Mouse (Mus musculus) leukemia stem cell, adult 10-12 weeks (primary cell): Measurements from ENCODE around the gene Borcs7. TPM values are rescaled to one million over a fixed set of nuclear protein-coding genes. Genes with fewer than 3 reads are reported as not detected.

Experiments used
- polyA plus RNA-seq: library from polyadenylated mRNA; stranded (reverse); fragments of >175 nt; gene quantifications from 2 replicates; pipeline ENCODE4 v1.2.3, GENCODE M21; 2012; ENCODE audit warnings: low replicate concordance

The Borcs7 gene
- polyA plus RNA-seq = 0.28 and 1.0 TPM in 2 replicates

DNA sequence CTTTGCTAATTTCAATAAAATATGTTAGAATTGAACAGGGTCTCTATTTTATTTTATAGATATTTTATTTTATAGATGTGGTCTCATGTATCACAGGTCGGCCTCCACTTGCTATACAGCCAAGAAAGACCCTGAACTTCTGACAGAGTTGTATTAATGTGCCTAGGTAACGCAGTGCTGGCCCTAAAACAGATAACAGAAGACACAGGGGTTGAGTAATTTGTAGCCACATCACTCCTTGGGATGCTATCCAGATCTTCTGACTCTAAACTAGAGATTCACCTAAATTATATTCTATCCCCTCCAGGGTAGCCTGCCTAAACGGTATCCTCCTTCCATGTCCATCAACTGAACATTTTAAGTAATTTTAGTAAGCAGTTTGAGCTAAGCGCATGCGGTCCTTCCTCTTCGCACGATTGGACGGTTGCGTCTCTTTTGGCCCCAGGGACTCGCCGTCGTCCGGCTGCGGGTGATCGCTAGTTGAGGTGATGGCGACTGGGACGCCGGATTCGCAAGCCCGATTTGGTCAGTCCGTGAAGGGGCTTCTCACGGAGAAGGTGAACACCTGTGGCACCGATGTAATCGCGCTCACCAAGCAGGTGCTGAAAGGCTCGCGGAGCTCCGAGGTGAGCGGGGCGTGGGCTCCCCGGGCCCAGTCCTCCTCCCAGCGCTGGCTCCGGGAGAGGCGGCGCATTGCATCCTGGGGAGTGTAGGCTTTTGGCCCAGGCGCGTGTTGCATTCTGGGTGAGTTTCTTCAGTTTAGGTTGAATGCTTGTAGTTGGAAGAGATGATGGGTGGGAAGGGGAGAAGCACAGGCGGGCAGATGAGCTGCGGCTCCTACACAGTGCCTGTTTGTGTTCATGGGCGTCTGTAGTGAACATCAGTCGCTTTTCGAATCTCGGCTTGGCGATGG, at the start of gene Borcs7:
TSS of gene Borcs7 (plus strand) at position 447 of the 913 bp plus-strand sequence.

DNA sequence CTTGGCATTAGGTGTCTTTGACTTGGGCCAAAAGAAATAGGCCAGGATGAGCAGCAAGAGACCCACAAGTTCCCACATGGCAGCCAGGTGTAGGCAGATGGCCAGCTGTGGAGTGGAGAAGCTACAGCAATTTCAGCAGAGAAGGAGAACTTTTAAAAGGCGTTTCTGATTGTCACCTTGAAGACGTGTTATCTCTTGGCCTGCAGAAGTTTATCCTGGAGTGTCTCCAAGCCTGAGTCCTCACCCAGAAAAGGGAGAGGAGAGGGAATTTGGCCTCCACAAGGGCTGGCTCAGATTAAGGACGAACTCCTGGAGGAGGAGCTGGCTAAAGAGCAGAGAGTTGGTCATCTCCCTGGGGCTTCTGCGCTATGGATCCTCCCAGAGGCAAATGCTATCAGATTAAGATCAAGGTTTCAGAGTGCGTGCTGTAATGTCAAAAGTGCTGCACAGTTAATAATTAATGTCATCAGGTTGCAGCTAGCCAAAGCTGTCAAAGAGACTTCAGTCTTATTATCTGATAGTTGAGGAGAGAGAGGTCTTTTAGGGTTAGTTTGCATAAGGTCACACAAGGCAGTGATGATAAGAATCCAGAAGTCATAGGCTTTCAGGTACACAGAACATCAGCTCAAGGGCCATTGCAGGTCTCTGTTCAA, 16.8 kb upstream of the Borcs7 start, which contains the start of gene Cyp17a1:
TSS of gene Cyp17a1 (minus strand) at position 407 of the 653 bp plus-strand sequence.

DNA sequence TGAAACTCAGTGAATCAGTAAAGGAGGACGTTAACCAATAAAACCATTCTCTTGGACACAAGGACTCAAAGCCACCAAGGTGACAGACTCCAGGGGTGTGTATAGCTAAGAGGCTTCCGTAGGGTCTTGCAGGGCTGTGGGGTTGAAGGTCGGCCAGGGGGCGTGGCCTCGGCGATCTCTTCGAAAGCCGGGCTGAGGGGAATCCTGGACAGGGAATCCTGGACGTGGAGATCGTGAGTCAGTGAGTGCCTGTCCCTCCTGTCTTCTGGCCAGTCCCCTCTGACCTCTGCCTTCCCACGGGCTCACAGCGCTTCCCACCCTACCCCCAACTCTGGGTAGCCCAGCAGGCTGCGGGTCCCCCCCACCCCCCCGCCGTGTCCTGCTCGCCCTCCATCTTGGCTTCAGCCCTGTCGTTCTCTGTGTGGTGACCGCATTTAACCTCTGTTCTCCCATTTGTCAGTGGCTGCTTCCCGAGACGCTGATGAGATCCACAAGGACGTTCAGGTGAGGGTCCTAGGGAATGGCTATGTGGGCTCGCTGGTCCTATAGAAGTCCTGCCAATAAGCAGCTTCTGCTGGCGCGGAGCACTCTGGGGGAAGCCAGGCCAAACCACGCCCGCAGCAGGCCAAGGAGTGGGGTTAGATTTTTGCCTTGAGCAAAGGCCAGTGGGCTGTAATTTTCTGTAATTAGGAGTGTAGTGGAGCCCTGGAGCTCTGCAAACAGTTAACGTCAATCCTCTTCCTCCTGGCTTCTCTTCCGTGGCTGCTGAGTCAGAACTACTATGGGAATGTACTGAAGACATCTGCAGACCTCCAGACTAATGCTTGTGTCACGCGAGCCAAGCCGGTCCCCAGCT, 17.8 kb downstream of the Borcs7 start, which contains the start of gene As3mt:
TSS of gene As3mt (plus strand) at position 163 of the 856 bp plus-strand sequence.

Other genes starting within 250 kb of the Borcs7 start
- 109 and 117 TPM in 2 replicates for gene Trim8, start 188.2 kb upstream of the Borcs7 start, polyA plus RNA-seq
- gene Arl3, start 116.7 kb upstream of the Borcs7 start, polyA plus RNA-seq = 5.5 and 13.7 TPM in 2 replicates
- 0.54 and 1.9 TPM in 2 replicates for gene Sfxn2, start 116.5 kb upstream of the Borcs7 start, polyA plus RNA-seq
- gene Wbp1l, start 90.8 kb upstream of the Borcs7 start, polyA plus RNA-seq = 42.2 and 42.7 TPM in 2 replicates
- gene Cyp17a1, start 16.7 kb upstream of the Borcs7 start, polyA plus RNA-seq = 0.11 TPM in 1 of 2 replicates, not detected in the other
- 0.59 and 0.98 TPM in 2 replicates for gene As3mt, start 17.6 kb downstream of the Borcs7 start, polyA plus RNA-seq
- 19.9 and 46.4 TPM in 2 replicates for gene Cnnm2, start 71.7 kb downstream of the Borcs7 start, polyA plus RNA-seq